Mouse (Mus musculus): Measurements from ENCODE around the gene Gpsm1. TPM values are rescaled to one million over a fixed set of nuclear protein-coding genes. Genes with fewer than 3 reads are reported as not detected.

Gpsm1 gene
- polyA plus RNA-seq, 1 experiment from 2014 or later = 2.6 TPM

DNA sequence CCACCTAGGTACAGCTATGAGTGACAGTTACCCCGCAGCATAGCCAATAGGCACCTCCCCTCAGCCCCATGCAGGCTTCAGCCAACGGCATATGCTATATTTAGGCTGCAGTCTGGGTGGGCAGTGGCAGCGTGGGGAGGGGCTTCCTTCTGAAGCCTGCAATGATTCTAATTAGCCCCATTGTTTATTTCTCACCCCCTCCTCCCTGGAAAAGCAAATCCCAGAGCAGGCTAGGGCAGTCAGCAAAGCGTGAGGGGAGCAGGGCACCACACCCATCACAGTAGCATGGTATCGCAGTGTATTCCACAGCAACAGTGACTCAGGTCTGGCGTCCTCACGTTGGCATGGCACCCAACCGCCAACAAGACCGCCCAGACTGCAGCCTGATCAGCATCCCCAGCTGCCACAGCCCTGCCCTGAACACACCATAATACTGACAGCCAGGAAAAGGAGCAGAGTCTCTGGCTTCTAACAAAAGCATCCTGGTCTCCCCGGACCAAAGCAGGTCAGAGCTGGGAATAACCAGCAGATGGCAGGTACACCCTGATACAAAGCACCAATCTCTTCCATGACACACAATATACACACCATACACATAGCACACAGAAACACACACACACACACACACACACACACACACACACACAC is 17.0 kb upstream of the Gpsm1 start:
- Histone ChIP-seq H3K4me2 (no peak overlapping the region), H3K9ac (no peak overlapping the region)
- no peak for ATAC-seq (ENCODE audit: insufficient read depth)

DNA sequence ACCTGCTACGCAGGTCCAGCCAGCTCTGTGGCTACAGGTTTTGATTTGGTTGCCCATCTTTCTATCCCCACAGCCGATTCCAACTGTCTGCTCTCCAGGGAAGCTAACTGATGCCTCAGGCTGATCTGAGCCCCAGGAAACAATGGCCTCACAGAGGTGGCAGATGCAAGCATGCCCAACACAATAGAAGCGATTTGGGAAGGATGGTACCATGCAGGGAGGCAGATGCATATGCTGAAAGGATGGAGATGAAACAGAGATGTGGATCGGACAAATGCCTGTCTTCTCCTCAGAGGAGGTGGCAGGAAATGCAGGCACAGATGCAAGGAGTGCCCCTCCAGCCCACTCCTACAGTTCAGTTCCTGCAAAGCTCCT is 16.5 kb upstream of the Gpsm1 start:
- no peak overlapping the region for H3K9ac ChIP-seq
- H3K4me2 ChIP-seq = no peak overlapping the region
- no peaks in the 10 kb centered on the region for H3K4me1 ChIP-seq (replicated peaks)
- ATAC-seq (ENCODE audit: insufficient read depth) = no peak
- 30% methylated on average over 4 of the region's 4 CpGs for WGBS (ENCODE audit: insufficient replicate concordance)
- 0 out of 2 replicates have a peak, but pooled peaks cover 13% of the 10 kb centered on the region for H3K27me3 ChIP-seq
- H3K4me3 ChIP-seq (replicated peaks) = no peak overlapping the region
- H3K36me3 ChIP-seq (replicated peaks) = no peaks in the 10 kb centered on the region
- H3K27ac ChIP-seq (replicated peaks) = no peak overlapping the region
- no peaks in the 10 kb centered on the region for H3K9me3 ChIP-seq (replicated peaks)

More for the DNA sequence above, 17.0 kb upstream of the Gpsm1 start:
- H3K36me3 ChIP-seq (replicated peaks) = no peaks in the 10 kb centered on the region
- H3K4me3 ChIP-seq (replicated peaks) = no peak overlapping the region
- H3K9me3 ChIP-seq (replicated peaks) = no peaks in the 10 kb centered on the region
- H3K27me3 ChIP-seq = 0 out of 2 replicates have a peak, but pooled peaks cover 13% of the 10 kb centered on the region
- no peak overlapping the region for H3K27ac ChIP-seq (replicated peaks)
- WGBS (ENCODE audit: insufficient replicate concordance) = 2% methylated on average over 10 of the region's 10 CpGs
- H3K4me1 ChIP-seq (replicated peaks) = no peaks in the 10 kb centered on the region

DNA sequence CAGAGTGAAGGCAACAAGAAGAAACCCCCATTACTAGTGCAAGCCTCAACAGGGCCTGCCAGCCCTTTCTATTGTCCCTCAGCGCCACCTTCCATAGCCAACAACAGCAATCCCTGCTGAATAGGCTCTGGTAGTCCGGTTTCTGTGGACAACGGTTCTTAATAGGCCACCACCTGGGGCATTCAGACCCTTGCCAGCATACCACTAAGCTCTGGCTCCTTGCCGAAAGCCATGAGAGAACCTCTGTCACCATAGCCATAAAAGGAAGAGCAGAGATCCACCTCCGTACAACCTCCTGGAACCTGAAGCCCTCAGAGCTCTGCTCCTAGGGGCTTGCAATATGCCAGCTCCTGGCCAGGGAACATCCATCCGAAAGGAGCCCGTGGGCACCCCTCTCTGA is 16.0 kb upstream of the Gpsm1 start:
- Histone ChIP-seq H3K27ac (replicated peaks) (no peak overlapping the region), H3K36me3 (replicated peaks) (no peaks in the 10 kb centered on the region), H3K9ac (no peak overlapping the region), H3K4me2 (no peak overlapping the region), H3K4me1 (replicated peaks) (no peaks in the 10 kb centered on the region), H3K27me3 (0 out of 2 replicates have a peak, but pooled peaks cover 13% of the 10 kb centered on the region), H3K9me3 (replicated peaks) (no peaks in the 10 kb centered on the region), H3K4me3 (replicated peaks) (no peak overlapping the region)
- no peak for ATAC-seq (ENCODE audit: insufficient read depth)
- 58% methylated on average over 7 of the region's 7 CpGs for WGBS (ENCODE audit: insufficient replicate concordance)

DNA sequence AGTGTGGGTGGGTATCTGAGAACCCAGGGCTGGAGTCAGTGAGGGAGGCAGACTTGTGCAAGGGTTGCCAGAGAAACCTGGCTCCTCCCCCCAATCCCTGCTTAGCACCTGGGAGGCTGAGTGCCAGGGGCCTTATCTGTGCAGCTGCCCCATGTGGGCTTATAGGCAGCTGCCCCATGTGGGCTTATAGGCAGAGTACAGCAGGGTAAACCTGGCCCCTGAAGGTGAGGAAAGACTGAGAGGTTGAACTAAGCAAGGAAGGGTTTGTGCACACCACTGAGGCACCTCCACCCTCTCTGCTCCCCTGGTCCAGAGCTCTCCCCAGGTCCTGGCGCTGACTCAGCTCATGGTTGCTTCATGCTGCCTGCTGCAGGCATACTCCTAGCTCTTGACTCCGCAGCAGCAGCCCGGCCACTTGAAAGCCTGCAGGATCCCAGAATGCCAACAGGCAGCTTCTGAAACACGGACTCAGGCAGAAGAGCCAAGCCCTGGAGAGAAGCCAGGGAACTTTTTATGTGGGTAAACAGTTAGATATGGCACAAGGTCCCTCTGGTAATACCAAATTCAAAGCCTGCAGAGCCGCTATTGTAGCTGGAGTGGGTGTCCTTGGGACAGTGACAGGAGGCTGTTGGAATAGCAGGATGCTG is 15.0 kb upstream of the Gpsm1 start:
- no peak for ATAC-seq (ENCODE audit: insufficient read depth)

DNA sequence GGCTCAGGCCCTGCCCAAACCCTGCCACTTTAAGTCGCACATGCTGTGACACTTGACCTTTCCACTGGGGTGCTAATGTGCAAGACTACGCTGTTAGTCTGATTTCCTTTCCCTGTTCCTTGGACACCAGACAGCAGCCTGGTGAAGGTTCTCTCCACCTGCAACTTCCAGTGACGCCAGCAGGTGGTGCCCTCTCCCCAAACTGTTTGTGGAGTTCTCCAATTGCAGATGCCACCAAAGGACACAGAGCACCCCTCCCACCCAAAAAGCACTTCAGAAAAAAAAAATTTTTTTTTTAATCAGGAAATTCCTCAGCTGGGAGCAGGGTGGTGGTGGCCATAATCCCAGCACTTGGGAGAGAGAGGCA is 14.5 kb upstream of the Gpsm1 start:
- Histone ChIP-seq H3K4me2 (no peak overlapping the region), H3K36me3 (replicated peaks) (no peaks in the 10 kb centered on the region), H3K4me1 (replicated peaks) (no peaks in the 10 kb centered on the region), H3K27ac (replicated peaks) (no peak overlapping the region), H3K9ac (no peak overlapping the region), H3K4me3 (replicated peaks) (no peak overlapping the region), H3K9me3 (replicated peaks) (no peaks in the 10 kb centered on the region), H3K27me3 (0 out of 2 replicates have a peak, but pooled peaks cover 13% of the 10 kb centered on the region)
- WGBS (ENCODE audit: insufficient replicate concordance) = 2% methylated on average over 3 of the region's 3 CpGs
- ATAC-seq (ENCODE audit: insufficient read depth) = no peak

More for the DNA sequence above, 15.0 kb upstream of the Gpsm1 start:
- H3K27ac ChIP-seq (replicated peaks) = no peak overlapping the region
- H3K9me3 ChIP-seq (replicated peaks) = no peaks in the 10 kb centered on the region
- H3K4me3 ChIP-seq (replicated peaks) = no peak overlapping the region
- 0 out of 2 replicates have a peak, but pooled peaks cover 13% of the 10 kb centered on the region for H3K27me3 ChIP-seq
- no peaks in the 10 kb centered on the region for H3K36me3 ChIP-seq (replicated peaks)
- H3K4me1 ChIP-seq (replicated peaks) = no peaks in the 10 kb centered on the region
- 43% methylated on average over 5 of the region's 5 CpGs for WGBS (ENCODE audit: insufficient replicate concordance)
- no peak overlapping the region for H3K9ac ChIP-seq
- H3K4me2 ChIP-seq = no peak overlapping the region

DNA sequence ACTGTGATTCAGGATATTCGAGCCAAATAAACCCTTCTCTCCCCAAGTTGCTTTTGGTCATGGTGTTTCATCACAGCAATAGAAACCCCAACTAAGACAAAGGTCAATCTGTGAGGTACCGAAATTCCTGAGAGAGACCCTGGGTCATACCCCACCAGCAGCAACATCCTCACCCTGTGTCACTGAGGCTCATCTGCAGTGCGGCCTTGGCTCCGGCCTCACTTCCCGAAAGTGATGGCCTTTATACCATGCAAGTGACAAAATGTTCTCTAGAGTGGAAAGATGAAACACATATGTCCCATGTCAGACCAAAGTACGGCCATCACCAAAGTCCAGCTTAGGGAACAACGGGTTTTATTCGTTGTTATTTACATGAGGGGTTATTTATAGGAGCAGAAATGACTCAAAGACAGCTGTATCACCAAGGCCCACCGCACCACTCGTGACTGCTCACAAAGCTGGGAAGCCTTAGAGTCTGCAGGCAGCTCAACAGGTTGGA is 13.3 kb upstream of the Gpsm1 start:
- Histone ChIP-seq H3K27ac (replicated peaks) (no peak overlapping the region), H3K36me3 (replicated peaks) (no peaks in the 10 kb centered on the region), H3K4me2 (no peak overlapping the region), H3K9ac (no peak overlapping the region), H3K4me1 (replicated peaks) (no peaks in the 10 kb centered on the region), H3K27me3 (0 out of 2 replicates have a peak, but pooled peaks cover 13% of the 10 kb centered on the region), H3K9me3 (replicated peaks) (no peaks in the 10 kb centered on the region), H3K4me3 (replicated peaks) (no peak overlapping the region)
- WGBS (ENCODE audit: insufficient replicate concordance) = 65% methylated on average over 10 of the region's 10 CpGs
- ATAC-seq (ENCODE audit: insufficient read depth) = no peak

- Histone ChIP-seq H3K9me3 (replicated peaks) (no peaks in the 10 kb centered on the region), H3K4me2 (no peak overlapping the region), H3K4me1 (replicated peaks) (no peaks in the 10 kb centered on the region), H3K27ac (replicated peaks) (no peak overlapping the region), H3K27me3 (peaks cover 13% of the 10 kb centered on the region; the same call in 1 of the 2 replicates), H3K4me3 (replicated peaks) (no peak overlapping the region), H3K36me3 (replicated peaks) (no peaks in the 10 kb centered on the region), H3K9ac (no peak overlapping the region)
- ATAC-seq (ENCODE audit: insufficient read depth) = no peak
- 14% methylated on average over 1 of the region's 1 CpGs for WGBS (ENCODE audit: insufficient replicate concordance)
Observed at GRCm38 (mm10) chr2:26304711-26305110, 10.6 kb upstream of the Gpsm1 start.

GRCm38 (mm10) chr2:26305555-26305954 is 9.8 kb upstream of the Gpsm1 start:
- Histone ChIP-seq H3K27ac (replicated peaks) (no peak overlapping the region), H3K4me1 (replicated peaks) (no peaks in the 10 kb centered on the region), H3K9ac (no peak overlapping the region), H3K36me3 (replicated peaks) (no peaks in the 10 kb centered on the region), H3K27me3 (peaks cover 5% of the 10 kb centered on the region; the same call in 1 of the 2 replicates), H3K4me2 (no peak overlapping the region), H3K4me3 (replicated peaks) (no peak overlapping the region), H3K9me3 (replicated peaks) (no peaks in the 10 kb centered on the region)
- WGBS (ENCODE audit: insufficient replicate concordance) = 56% methylated on average over 2 of the region's 2 CpGs
- no peak for ATAC-seq (ENCODE audit: insufficient read depth)

- Histone ChIP-seq H3K9me3 (replicated peaks) (no peaks in the 10 kb centered on the region), H3K9ac (no peak overlapping the region), H3K27ac (replicated peaks) (no peak overlapping the region), H3K4me3 (replicated peaks) (no peak overlapping the region), H3K27me3 (peaks cover 4% of the 10 kb centered on the region; the same call in 1 of the 2 replicates), H3K36me3 (replicated peaks) (no peaks in the 10 kb centered on the region), H3K4me1 (replicated peaks) (no peaks in the 10 kb centered on the region), H3K4me2 (no peak overlapping the region)
- no peak for ATAC-seq (ENCODE audit: insufficient read depth)
- 48% methylated on average over 3 of the region's 3 CpGs for WGBS (ENCODE audit: insufficient replicate concordance)
Observed at GRCm38 (mm10) chr2:26306702-26307101, 8.6 kb upstream of the Gpsm1 start.

- Histone ChIP-seq H3K27ac (replicated peaks) (no peak overlapping the region), H3K27me3 (peaks cover 4% of the 10 kb centered on the region; the same call in 1 of the 2 replicates), H3K4me2 (no peak overlapping the region), H3K9ac (no peak overlapping the region), H3K4me3 (replicated peaks) (no peak overlapping the region), H3K9me3 (replicated peaks) (no peaks in the 10 kb centered on the region), H3K36me3 (replicated peaks) (no peaks in the 10 kb centered on the region), H3K4me1 (replicated peaks) (no peaks in the 10 kb centered on the region)
- no peak for ATAC-seq (ENCODE audit: insufficient read depth)
- WGBS (ENCODE audit: insufficient replicate concordance) = 53% methylated on average over 10 of the region's 10 CpGs
Observed at GRCm38 (mm10) chr2:26309739-26310138, 5.6 kb upstream of the Gpsm1 start.

- WGBS (ENCODE audit: insufficient replicate concordance) = 45% methylated on average over 5 of the region's 5 CpGs
- no peak for ATAC-seq (ENCODE audit: insufficient read depth)
- H3K9ac ChIP-seq = no peak overlapping the region
Observed at GRCm38 (mm10) chr2:26311936-26312335, 3.4 kb upstream of the Gpsm1 start.

More at GRCm38 (mm10) chr2:26311936-26312335, 3.4 kb upstream of the Gpsm1 start:
- Histone ChIP-seq H3K27ac (replicated peaks) (no peak overlapping the region), H3K36me3 (replicated peaks) (no peaks in the 10 kb centered on the region), H3K4me1 (replicated peaks) (peaks cover 8% of the 10 kb centered on the region), H3K4me3 (replicated peaks) (no peak overlapping the region), H3K9me3 (replicated peaks) (no peaks in the 10 kb centered on the region), H3K27me3 (peaks cover 22% of the 10 kb centered on the region), H3K4me2 (no peak overlapping the region)

Measured in liver, embryonic 15.5 days (tissue).